In genomic region chr7:52865755-52866154, GRCm38 (mm10) we compare ENCODE assay signal across 15 mouse cellular contexts.
"Had no signal": no experiment of that assay in that cellular context is flagged by ENCODE, and none has a peak within 500 bp of the region (broad histone marks: within the 10 kb centered on the region; RNA-seq: fewer than 3 reads in every experiment).

No protein-coding gene starts in this region.

- H3K4me3 ChIP-seq: limb, embryonic 12.5 days; liver, embryonic 13.5 days; midbrain, embryonic 15.5 days; neural tube, embryonic 12.5 days had no signal

- H3K9ac ChIP-seq: limb, embryonic 12.5 days; liver, embryonic 13.5 days; liver, postnatal 0 days; midbrain, embryonic 15.5 days; neural tube, embryonic 12.5 days had no signal

- H3K27me3 ChIP-seq: limb, embryonic 12.5 days; liver, embryonic 13.5 days; midbrain, embryonic 15.5 days; neural tube, embryonic 12.5 days had no signal

- ATAC-seq: liver, postnatal 0 days; midbrain, embryonic 15.5 days had no signal

- H3K36me3 ChIP-seq: limb, embryonic 12.5 days; liver, embryonic 13.5 days; midbrain, embryonic 15.5 days; neural tube, embryonic 12.5 days had no signal

- DNase-seq: kidney, postnatal 36 days; layer of hippocampus, adult 9-11 months; layer of hippocampus, postnatal 36 days; liver; liver, embryonic 13.5 days; liver, postnatal 0 days; lung, postnatal 36 days; right cerebral cortex, postnatal 4 days; spleen, adult 18-20 months; thymus, adult 18-20 months; thymus, postnatal 14 days had no signal

- H3K27ac ChIP-seq: limb, embryonic 12.5 days; liver, embryonic 13.5 days; midbrain, embryonic 15.5 days; neural tube, embryonic 12.5 days had no signal

- H3K9me3 ChIP-seq: limb, embryonic 12.5 days; liver, embryonic 13.5 days; midbrain, embryonic 15.5 days; neural tube, embryonic 12.5 days had no signal

- H3K4me2 ChIP-seq: limb, embryonic 12.5 days; liver, embryonic 13.5 days; midbrain, embryonic 11.5 days; midbrain, embryonic 15.5 days; neural tube, embryonic 12.5 days had no signal

- H3K4me1 ChIP-seq: limb, embryonic 12.5 days; liver, embryonic 13.5 days; midbrain, embryonic 15.5 days; neural tube, embryonic 12.5 days had no signal
